Mouse (Mus musculus): Measurements from ENCODE around the gene Tmem238. TPM values are rescaled to one million over a fixed set of nuclear protein-coding genes. Genes with fewer than 3 reads are reported as not detected.
A peak's percentile ranks its signal among the peaks of the same experiment; 100 is the strongest.

Gene Tmem238
- polyA plus RNA-seq, 1 experiment, result 22.9 TPM

DNA sequence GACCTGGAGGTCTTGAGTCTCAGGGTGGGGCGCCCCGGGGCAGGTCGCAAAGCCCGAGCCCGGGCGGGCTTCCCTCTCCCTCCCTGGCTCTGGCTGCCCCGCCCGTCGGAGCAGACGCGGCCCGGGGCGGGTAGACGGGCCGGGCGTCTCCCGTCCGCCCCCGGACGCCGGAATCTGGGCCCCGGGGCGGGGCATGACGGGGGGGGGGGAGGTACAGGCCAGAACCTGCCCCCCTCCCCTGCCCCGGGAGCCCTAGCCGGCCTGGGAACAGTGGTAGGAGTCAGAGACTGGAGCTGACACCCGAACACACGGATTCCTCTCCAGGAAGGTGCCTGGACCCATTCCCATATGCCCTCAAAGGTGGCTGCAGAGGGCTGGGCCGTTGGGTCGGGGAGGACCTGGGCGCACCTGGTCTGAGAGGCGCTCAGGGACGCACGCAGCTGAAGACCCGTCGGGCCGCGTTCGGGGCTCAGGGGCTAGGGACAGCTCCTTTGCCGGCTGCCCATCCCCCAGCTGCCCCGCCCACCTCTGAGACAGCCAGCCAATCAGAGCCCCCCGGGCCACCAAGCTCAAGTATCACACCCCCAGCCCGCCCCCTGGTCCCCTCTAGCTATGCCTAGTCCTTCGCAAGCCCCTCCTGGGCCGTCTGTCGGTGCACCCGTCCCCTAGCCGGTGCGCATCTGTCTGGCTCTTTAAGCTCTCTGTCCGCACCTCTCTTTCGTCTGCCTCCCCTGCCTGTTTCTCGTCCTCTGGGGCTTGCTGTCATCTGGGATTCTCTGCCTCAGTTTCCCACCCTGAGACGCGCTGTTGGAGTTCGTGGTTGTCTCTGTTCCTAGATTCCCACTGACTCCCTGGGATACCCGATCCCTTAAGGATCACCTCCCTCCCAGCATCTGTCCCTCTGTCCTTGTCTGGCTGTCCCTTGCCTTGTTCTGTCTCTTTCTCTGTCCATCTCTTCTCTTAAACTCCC lies 12.3 kb downstream of the Tmem238 start:
- Histone ChIP-seq H3K27me3 (ENCODE audit: control insufficient read depth, insufficient read depth, insufficient read length) (peaks cover 5% of the 10 kb centered on the region), H3K36me3 (ENCODE audit: control insufficient read depth, insufficient read depth) (no peaks in the 10 kb centered on the region), H3K4me3 (ENCODE audit: insufficient read depth, poor library complexity, severe bottlenecking) (peak overlapping the region; percentile 21), H3K79me3 (ENCODE audit: low read depth) (no peaks in the 10 kb centered on the region), H3ac (ENCODE audit: control insufficient read depth, insufficient read length, low read depth) (peak overlapping the region; percentile 35), H3K79me2 (ENCODE audit: control insufficient read depth, insufficient read depth) (no peaks in the 10 kb centered on the region)
- TF ChIP-seq MAX (IDR thresholded peaks at IDR 0.05) (no peak), MYOG (IDR thresholded peaks at IDR 0.05; ENCODE audit: control insufficient read depth, extremely low read depth, insufficient read length) (no peak), CEBPB (IDR thresholded peaks at IDR 0.05; ENCODE audit: low read depth) (no peak), USF1 (IDR thresholded peaks at IDR 0.05; ENCODE audit: low read depth) (no peak), CTCF (IDR thresholded peaks at IDR 0.05; ENCODE audit: control insufficient read depth, insufficient read depth, insufficient read length) (no peak), FOSL1 (IDR thresholded peaks at IDR 0.05; ENCODE audit: insufficient read depth, low read length, poor library complexity, severe bottlenecking) (no peak), MYOD1 (IDR thresholded peaks at IDR 0.05; ENCODE audit: control insufficient read depth, insufficient read length, low read depth) (no peak)

DNA sequence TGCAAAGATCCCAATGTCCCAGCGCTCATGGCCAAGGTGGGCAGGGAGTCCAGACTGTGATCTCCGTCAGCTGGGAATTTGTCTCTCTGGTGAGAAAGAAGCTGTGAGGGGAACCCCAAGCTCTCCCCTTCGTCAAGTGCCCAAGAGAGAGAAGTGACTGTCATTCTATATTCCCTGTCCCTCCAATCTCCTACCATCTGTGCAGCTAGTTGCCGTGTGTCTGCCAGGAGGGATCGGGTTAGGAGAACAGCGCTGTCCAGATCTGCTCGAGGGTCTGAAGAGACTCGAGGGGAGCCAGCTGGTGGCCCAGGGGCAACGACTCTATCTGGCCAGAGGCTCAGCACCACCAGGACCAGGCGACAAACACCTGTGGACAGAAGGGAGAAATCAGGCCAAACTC lies 13.3 kb downstream of the Tmem238 start:
- H3K27me3 ChIP-seq (ENCODE audit: control insufficient read depth, insufficient read depth, insufficient read length), result peaks cover 5% of the 10 kb centered on the region
- no peaks in the 10 kb centered on the region for H3K79me2 ChIP-seq (ENCODE audit: control insufficient read depth, insufficient read depth)
- no peaks in the 10 kb centered on the region for H3K79me3 ChIP-seq (ENCODE audit: low read depth)
- no peak overlapping the region for H3ac ChIP-seq (ENCODE audit: control insufficient read depth, insufficient read length, low read depth)
- H3K4me3 ChIP-seq (ENCODE audit: insufficient read depth, poor library complexity, severe bottlenecking), result no peak overlapping the region
- no peaks in the 10 kb centered on the region for H3K36me3 ChIP-seq (ENCODE audit: control insufficient read depth, insufficient read depth)
- TF ChIP-seq CTCF (IDR thresholded peaks at IDR 0.05; ENCODE audit: control insufficient read depth, insufficient read depth, insufficient read length) (no peak), MAX (IDR thresholded peaks at IDR 0.05) (no peak), MYOG (IDR thresholded peaks at IDR 0.05; ENCODE audit: control insufficient read depth, extremely low read depth, insufficient read length) (no peak), MYOD1 (IDR thresholded peaks at IDR 0.05; ENCODE audit: control insufficient read depth, insufficient read length, low read depth) (no peak), CEBPB (IDR thresholded peaks at IDR 0.05; ENCODE audit: low read depth) (no peak), FOSL1 (IDR thresholded peaks at IDR 0.05; ENCODE audit: insufficient read depth, low read length, poor library complexity, severe bottlenecking) (no peak)

DNA sequence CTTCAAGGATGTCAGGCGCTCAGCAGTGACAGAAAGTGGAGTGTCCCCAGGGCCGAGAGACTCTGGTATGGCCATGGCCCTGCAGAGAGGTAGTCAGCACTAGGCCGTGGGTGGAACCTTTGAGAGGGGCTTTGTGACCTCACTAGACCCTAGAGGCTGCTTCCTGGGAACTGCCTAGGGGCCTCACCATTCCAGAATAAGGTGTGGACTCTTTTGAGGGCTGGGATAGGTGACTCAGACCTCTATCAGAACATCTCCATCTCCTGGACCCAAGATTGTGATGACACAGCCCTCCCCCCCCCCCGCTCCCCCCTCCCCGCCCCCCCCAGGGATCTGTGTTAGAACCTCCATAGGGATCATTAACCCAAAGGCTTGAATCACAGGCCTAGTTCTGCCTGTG lies 18.3 kb downstream of the Tmem238 start, which contains the start of gene Fam71e2:
TSS of gene Fam71e2 (minus strand) at position 101 of the 400 bp plus-strand sequence.
- H3K27me3 ChIP-seq (ENCODE audit: control insufficient read depth, insufficient read depth, insufficient read length), result peaks cover 8% of the 10 kb centered on the region
- TF ChIP-seq CTCF (IDR thresholded peaks at IDR 0.05; ENCODE audit: control insufficient read depth, insufficient read depth, insufficient read length) (no peak), USF1 (IDR thresholded peaks at IDR 0.05; ENCODE audit: low read depth) (no peak), MAX (IDR thresholded peaks at IDR 0.05) (no peak), CEBPB (IDR thresholded peaks at IDR 0.05; ENCODE audit: low read depth) (no peak), FOSL1 (IDR thresholded peaks at IDR 0.05; ENCODE audit: insufficient read depth, low read length, poor library complexity, severe bottlenecking) (no peak), MYOG (IDR thresholded peaks at IDR 0.05; ENCODE audit: control insufficient read depth, extremely low read depth, insufficient read length) (no peak), MYOD1 (IDR thresholded peaks at IDR 0.05; ENCODE audit: control insufficient read depth, insufficient read length, low read depth) (no peak)
- H3K36me3 ChIP-seq (ENCODE audit: control insufficient read depth, insufficient read depth), result no peaks in the 10 kb centered on the region
- H3K79me2 ChIP-seq (ENCODE audit: control insufficient read depth, insufficient read depth), result no peaks in the 10 kb centered on the region
- no peaks in the 10 kb centered on the region for H3K79me3 ChIP-seq (ENCODE audit: low read depth)
- H3ac ChIP-seq (ENCODE audit: control insufficient read depth, insufficient read length, low read depth), result no peak within 1 kb of the TSS
- H3K4me3 ChIP-seq (ENCODE audit: insufficient read depth, poor library complexity, severe bottlenecking), result no peak within 1 kb of the TSS

DNA sequence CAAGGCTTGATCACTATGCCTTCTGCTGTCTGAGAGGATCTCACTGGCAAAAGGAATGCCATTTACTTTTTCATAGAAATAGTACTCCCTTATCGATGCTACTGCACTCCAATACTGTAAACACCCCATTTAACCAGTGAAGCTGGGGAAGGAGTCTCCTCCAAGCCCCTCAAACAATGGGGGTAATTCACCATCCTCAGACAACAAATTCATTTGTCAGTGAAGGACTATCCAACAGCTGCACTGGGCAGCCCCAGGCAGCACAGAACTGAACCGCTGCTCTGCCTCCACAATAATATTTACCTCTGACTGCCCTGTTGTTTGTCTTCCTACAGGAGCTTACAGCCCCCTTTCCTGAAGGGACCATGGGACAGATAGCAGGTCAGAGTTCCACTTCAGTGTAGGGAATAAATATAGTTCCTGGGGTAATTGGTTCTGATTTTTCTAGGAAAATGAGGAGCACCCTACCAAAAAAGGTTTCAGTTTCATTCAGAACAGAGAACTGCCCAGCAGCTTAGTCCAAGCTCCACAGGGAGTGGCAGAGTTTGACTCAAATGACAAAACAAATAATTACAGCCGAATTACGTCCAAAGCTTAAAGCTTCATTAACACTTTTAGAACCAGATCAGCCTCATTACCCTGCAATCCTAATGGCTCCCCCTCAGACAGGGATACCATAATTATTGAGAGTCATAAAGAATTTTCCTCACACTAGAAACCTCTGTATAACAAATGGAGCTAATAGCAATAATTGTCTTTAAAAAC lies 24.3 kb downstream of the Tmem238 start:
- TF ChIP-seq MYOG (IDR thresholded peaks at IDR 0.05; ENCODE audit: control insufficient read depth, extremely low read depth, insufficient read length) (no peak), CTCF (IDR thresholded peaks at IDR 0.05; ENCODE audit: control insufficient read depth, insufficient read depth, insufficient read length) (no peak), MAX (IDR thresholded peaks at IDR 0.05) (no peak), CEBPB (IDR thresholded peaks at IDR 0.05; ENCODE audit: low read depth) (no peak), MYOD1 (IDR thresholded peaks at IDR 0.05; ENCODE audit: control insufficient read depth, insufficient read length, low read depth) (no peak), FOSL1 (IDR thresholded peaks at IDR 0.05; ENCODE audit: insufficient read depth, low read length, poor library complexity, severe bottlenecking) (no peak), USF1 (IDR thresholded peaks at IDR 0.05; ENCODE audit: low read depth) (no peak)
- Histone ChIP-seq H3K79me2 (ENCODE audit: control insufficient read depth, insufficient read depth) (no peaks in the 10 kb centered on the region), H3K27me3 (ENCODE audit: control insufficient read depth, insufficient read depth, insufficient read length) (peaks cover 5% of the 10 kb centered on the region), H3K79me3 (ENCODE audit: low read depth) (no peaks in the 10 kb centered on the region), H3K4me3 (ENCODE audit: insufficient read depth, poor library complexity, severe bottlenecking) (no peak overlapping the region), H3K36me3 (ENCODE audit: control insufficient read depth, insufficient read depth) (no peaks in the 10 kb centered on the region), H3ac (ENCODE audit: control insufficient read depth, insufficient read length, low read depth) (no peak overlapping the region)

DNA sequence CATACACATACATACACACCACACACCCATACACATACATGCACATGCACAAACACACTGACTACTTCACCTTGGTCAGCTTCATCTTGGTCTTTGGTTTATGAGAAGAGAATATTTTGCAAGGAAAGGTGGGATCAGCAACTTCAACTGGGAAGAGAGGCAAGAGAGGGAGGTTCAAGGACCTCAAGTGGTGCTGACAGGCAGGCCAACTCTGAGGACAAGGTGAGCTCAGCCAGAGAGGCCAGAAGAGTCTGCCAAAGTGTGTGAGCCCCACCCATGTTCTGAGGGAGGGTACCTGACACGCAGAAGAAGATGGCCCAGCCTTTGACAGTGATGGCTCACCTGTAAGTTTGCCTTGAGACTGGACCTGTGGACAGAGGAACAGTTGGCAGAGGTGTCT lies 29.8 kb downstream of the Tmem238 start:
- Histone ChIP-seq H3K79me2 (ENCODE audit: control insufficient read depth, insufficient read depth) (no peaks in the 10 kb centered on the region), H3K4me3 (ENCODE audit: insufficient read depth, poor library complexity, severe bottlenecking) (no peak overlapping the region), H3ac (ENCODE audit: control insufficient read depth, insufficient read length, low read depth) (no peak overlapping the region), H3K27me3 (ENCODE audit: control insufficient read depth, insufficient read depth, insufficient read length) (peaks cover 9% of the 10 kb centered on the region), H3K36me3 (ENCODE audit: control insufficient read depth, insufficient read depth) (no peaks in the 10 kb centered on the region), H3K79me3 (ENCODE audit: low read depth) (no peaks in the 10 kb centered on the region)
- TF ChIP-seq MYOG (IDR thresholded peaks at IDR 0.05; ENCODE audit: control insufficient read depth, extremely low read depth, insufficient read length), result no peak
- TF ChIP-seq FOSL1 (IDR thresholded peaks at IDR 0.05; ENCODE audit: insufficient read depth, low read length, poor library complexity, severe bottlenecking), result no peak
- no peak for TF ChIP-seq MYOD1 (IDR thresholded peaks at IDR 0.05; ENCODE audit: control insufficient read depth, insufficient read length, low read depth)
- no peak for TF ChIP-seq USF1 (IDR thresholded peaks at IDR 0.05; ENCODE audit: low read depth)
- TF ChIP-seq CTCF (IDR thresholded peaks at IDR 0.05; ENCODE audit: control insufficient read depth, insufficient read depth, insufficient read length), result no peak
- TF ChIP-seq CEBPB (IDR thresholded peaks at IDR 0.05; ENCODE audit: low read depth), result no peak
- no peak for TF ChIP-seq MAX (IDR thresholded peaks at IDR 0.05)

Measured in C2C12 (cell line).